Mouse (Mus musculus): ENCODE results near the gene Gphn.

- TF ChIP-seq ZNF384 (IDR thresholded peaks at IDR 0.05; ENCODE audit: low read depth, low read length) (no peak), CHD2 (IDR thresholded peaks at IDR 0.05; ENCODE audit: low read depth, low read length) (no peak), MAFK (IDR thresholded peaks at IDR 0.05; ENCODE audit: insufficient read depth, low read depth, low read length) (no peak)
Observed at GRCm38 (mm10) chr12:78641220-78641619, 415.0 kb downstream of the Gphn start.

Data from ES-E14 (cell line).